Mouse (Mus musculus): ENCODE results near the gene Fau. TPM values are rescaled to one million over a fixed set of nuclear protein-coding genes. Genes with fewer than 3 reads are reported as not detected.
A peak's percentile ranks its signal among the peaks of the same experiment; 100 is the strongest.
"Not testable (repeated sequence)": the region's sequence is repeated elsewhere in the genome, so short reads cannot be mapped to it uniquely, and the experiment has no call there.

The Fau gene
- polyA plus RNA-seq, 1 experiment from 2014 or later, result 809 TPM

DNA sequence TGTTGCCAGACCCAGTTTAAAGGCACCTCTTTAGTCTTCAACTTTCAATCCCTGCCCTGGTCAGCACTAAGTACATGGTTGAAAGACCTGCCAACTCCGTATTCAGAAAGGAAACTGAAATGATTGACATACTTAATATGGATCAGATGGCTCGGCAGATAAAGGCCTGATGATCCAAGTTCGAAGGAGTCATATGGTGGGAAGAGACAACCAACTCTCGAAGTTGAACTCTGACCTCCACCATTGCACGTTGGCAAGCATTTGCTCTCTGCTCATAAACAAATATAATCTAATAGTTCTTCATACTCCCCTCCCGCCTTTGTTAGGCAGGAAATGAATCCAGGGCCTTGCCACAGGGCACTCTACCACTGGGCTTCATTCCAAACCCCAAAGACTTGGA, 28.7 kb upstream of the Fau start:
- no peak overlapping the region for H3K4me3 ChIP-seq (replicated peaks)
- H3K36me3 ChIP-seq, result no peaks in the 10 kb centered on the region
- WGBS, result 56% methylated on average over 6 of the region's 6 CpGs
- H3K4me1 ChIP-seq, result no peaks in the 10 kb centered on the region
- H3K27me3 ChIP-seq, result no peaks in the 10 kb centered on the region
- H3K4me2 ChIP-seq (replicated peaks), result no peak overlapping the region
- H3K27ac ChIP-seq (replicated peaks), result no peak overlapping the region
- no peaks in the 10 kb centered on the region for H3K9me3 ChIP-seq (replicated peaks)
- H3K9ac ChIP-seq, result no peak overlapping the region
- no peak for ATAC-seq (ENCODE audit: insufficient number of reproducible peaks, low FRiP score, low TSS enrichment, low read depth)

DNA sequence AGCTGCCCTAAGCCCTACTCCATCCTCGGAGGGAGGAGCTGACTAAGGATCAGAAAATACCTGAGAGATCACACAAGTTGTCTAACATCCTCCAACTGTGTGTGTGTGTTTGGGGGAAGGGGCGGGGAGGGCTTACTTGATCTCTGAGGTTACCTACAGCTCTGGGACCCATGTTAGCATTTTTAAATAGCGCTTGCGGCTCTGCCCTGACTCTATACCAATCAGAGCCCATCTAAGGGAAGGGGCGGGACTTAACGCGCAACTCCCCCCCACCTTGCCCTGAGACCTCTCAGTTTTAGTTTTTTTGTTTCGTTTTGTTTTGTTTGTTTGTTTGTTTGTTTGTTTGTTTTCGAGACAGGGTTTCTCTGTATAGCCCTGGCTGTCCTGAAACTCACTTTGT, 28.2 kb upstream of the Fau start:
- H3K4me1 ChIP-seq, result no peaks in the 10 kb centered on the region
- no peaks in the 10 kb centered on the region for H3K36me3 ChIP-seq
- H3K27ac ChIP-seq (replicated peaks), result no peak overlapping the region
- H3K9ac ChIP-seq, result no peak overlapping the region
- H3K9me3 ChIP-seq (replicated peaks), result no peaks in the 10 kb centered on the region
- no peak overlapping the region for H3K4me3 ChIP-seq (replicated peaks)
- no peak for ATAC-seq (ENCODE audit: insufficient number of reproducible peaks, low FRiP score, low TSS enrichment, low read depth)
- no peak overlapping the region for H3K4me2 ChIP-seq (replicated peaks)
- H3K27me3 ChIP-seq, result no peaks in the 10 kb centered on the region
- WGBS, result 77% methylated on average over 9 of the region's 9 CpGs

DNA sequence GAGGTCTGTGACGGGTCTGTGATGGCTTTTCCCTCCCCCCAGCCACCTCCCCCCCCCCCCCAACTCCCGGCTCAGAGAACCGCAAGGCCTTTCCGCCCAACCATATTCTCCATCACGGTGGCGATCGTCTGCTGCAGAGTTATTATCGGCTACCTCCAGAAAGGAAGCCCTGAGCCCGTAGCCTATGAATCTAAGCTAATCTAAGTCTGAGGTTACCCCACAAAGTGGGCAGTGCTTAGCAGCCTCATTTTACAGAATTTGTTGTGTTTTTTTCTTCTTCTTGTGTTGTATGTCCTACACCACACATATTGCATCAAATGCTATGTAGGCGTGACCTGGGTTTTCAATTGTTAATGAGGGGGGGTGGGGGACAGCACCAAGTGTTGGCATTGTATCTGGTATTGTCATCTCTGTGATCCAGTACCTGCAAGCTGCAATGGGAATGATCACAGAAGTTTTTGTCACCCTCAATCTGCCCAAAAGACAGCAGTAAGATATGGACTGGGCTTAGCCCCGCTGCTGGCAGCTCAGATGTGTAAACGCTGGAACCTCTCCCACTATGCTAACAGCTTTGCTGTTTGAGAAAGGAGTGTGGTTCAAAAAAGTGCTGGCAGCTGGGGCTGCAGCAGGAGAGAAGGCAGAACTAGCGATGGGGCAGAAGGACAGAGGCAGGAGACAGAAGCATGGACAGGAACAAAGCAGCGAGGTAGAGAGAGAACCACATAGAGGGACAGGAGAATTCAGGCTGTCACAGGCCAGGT, 26.9 kb upstream of the Fau start:
- Histone ChIP-seq H3K36me3 (no peaks in the 10 kb centered on the region), H3K4me3 (replicated peaks) (no peak overlapping the region), H3K27ac (replicated peaks) (no peak overlapping the region), H3K4me1 (no peaks in the 10 kb centered on the region), H3K9ac (no peak overlapping the region), H3K4me2 (replicated peaks) (no peak overlapping the region), H3K27me3 (no peaks in the 10 kb centered on the region), H3K9me3 (replicated peaks) (no peaks in the 10 kb centered on the region)
- WGBS, result 76% methylated on average over 14 of the region's 14 CpGs
- ATAC-seq (ENCODE audit: insufficient number of reproducible peaks, low FRiP score, low TSS enrichment, low read depth), result no peak

DNA sequence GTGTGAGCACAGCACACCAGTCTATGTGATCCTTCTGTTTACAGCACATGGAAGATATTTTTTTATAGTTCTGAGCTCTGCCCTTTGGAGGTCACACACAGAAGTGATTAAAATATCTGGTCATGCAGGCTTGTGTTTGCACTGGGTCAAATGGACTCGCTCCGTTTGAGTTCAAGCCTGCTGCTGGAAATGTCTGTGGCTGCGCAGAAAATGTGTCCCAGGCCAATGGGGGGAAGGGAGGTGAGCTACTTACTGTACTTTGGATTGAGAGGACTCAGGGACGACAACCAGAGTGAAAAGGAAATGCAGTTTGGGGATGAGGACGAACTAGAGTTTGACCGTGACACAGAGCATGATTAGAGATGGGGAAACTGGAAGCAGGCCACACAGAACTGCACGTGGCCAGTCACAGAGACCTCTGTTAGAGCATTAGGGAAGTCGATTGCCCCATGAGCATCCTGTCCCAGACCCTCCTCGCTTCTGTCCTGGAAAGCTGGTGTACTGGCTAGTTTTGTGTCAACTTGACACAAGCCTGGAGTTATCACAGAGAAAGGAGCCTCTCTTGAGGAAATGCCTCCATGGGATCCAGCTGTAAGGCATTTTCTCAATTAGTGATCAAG, 21.6 kb upstream of the Fau start:
- Histone ChIP-seq H3K4me3 (replicated peaks) (no peak overlapping the region), H3K9me3 (replicated peaks) (no peaks in the 10 kb centered on the region), H3K27me3 (no peaks in the 10 kb centered on the region), H3K27ac (replicated peaks) (no peak overlapping the region), H3K4me2 (replicated peaks) (no peak overlapping the region), H3K4me1 (no peaks in the 10 kb centered on the region), H3K9ac (no peak overlapping the region), H3K36me3 (no peaks in the 10 kb centered on the region)
- ATAC-seq (ENCODE audit: insufficient number of reproducible peaks, low FRiP score, low TSS enrichment, low read depth), result no peak
- WGBS, result 55% methylated on average over 9 of the region's 9 CpGs

DNA sequence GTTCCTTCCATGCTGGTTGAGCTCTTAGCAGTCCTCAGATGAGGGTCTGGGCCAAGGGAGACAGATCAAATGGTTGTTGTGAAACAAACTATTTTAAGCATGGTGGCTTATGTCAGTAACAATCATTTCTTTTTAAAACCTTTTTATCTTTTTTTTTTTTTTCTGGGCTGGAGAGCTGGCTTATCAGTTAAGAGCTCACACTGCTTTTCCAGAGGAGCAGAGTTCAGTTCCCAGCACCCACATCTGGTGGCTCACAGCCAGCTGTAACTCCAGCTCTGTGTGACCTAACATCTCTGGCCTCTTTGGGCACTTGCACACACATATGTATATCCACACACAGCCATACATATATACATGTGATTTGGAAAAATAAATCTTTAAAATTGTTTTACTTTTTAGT, 19.9 kb upstream of the Fau start:
- no peaks in the 10 kb centered on the region for H3K27me3 ChIP-seq
- H3K4me1 ChIP-seq, result no peaks in the 10 kb centered on the region
- H3K4me3 ChIP-seq (replicated peaks), result no peak overlapping the region
- no peak for ATAC-seq (ENCODE audit: insufficient number of reproducible peaks, low FRiP score, low TSS enrichment, low read depth)
- H3K4me2 ChIP-seq (replicated peaks), result no peak overlapping the region
- H3K27ac ChIP-seq (replicated peaks), result no peak overlapping the region
- H3K9me3 ChIP-seq (replicated peaks), result no peaks in the 10 kb centered on the region
- no peak overlapping the region for H3K9ac ChIP-seq
- H3K36me3 ChIP-seq, result no peaks in the 10 kb centered on the region

DNA sequence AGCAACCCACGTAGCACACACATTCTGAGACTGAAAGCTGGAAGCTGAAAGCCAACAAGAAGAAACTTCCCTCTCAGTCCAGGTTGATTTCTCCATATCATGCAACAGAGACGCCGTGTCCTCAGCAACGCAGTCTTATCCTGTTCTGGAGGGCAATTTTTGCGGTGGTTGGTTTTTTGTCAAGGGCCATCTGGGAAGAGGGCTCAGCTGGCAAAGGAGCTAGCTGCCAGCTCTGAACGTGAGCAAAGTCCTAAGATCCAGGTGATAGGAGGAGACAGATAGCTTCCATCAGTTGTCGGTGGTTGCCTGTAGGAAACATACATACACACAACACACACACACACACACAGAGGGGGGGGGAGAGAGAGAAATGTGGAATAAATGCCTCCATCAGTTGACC, 19.3 kb upstream of the Fau start:
- Histone ChIP-seq H3K27me3 (no peaks in the 10 kb centered on the region), H3K9me3 (replicated peaks) (no peaks in the 10 kb centered on the region), H3K27ac (replicated peaks) (no peak overlapping the region), H3K36me3 (no peaks in the 10 kb centered on the region), H3K4me3 (replicated peaks) (no peak overlapping the region), H3K9ac (no peak overlapping the region), H3K4me2 (replicated peaks) (no peak overlapping the region), H3K4me1 (no peaks in the 10 kb centered on the region)
- ATAC-seq (ENCODE audit: insufficient number of reproducible peaks, low FRiP score, low TSS enrichment, low read depth), result no peak
- WGBS, result 77% methylated on average over 7 of the region's 7 CpGs

DNA sequence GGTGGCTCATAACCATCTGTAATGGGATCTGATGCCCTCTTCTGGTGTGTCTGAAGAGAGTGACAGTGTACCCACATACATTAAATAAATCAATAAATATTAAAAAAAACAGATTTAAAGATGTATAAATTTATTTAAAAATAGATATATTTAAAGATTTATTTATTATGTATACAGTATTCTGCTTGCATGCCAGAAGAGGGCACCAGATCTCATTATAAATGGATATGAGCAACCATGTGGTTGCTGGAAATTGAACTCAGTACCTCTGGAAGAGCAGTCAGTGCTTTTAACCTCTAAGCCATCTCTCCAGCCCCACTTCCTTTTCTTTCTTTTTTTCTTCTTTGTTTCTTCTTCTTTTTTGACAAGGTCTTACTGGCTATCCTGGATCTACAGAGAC, 17.6 kb upstream of the Fau start:
- Histone ChIP-seq H3K4me3 (replicated peaks) (no peak overlapping the region), H3K27me3 (no peaks in the 10 kb centered on the region), H3K9me3 (replicated peaks) (no peaks in the 10 kb centered on the region), H3K36me3 (no peaks in the 10 kb centered on the region), H3K27ac (replicated peaks) (no peak overlapping the region), H3K9ac (no peak overlapping the region), H3K4me2 (replicated peaks) (no peak overlapping the region), H3K4me1 (peaks cover 1% of the 10 kb centered on the region)
- ATAC-seq (ENCODE audit: insufficient number of reproducible peaks, low FRiP score, low TSS enrichment, low read depth), result no peak

DNA sequence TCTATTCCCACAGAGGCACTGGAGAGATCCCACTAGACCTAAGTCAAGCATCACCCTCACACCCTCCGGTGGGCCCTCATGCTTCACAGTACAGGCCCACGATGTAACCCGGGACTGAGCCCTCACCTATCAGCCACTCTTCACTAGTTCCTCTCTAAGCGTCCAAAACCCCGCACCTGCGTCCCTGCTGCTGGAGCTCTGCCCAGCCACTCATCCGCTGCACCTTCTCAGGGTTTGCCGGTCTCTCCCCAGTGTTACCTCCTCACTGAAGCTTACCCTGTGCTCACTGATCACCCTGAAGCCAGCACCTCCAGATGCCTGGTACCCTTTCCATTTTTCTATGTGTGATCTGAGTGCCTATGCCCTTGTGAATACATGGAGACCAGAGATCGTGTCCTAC, 15.4 kb upstream of the Fau start:
- H3K4me1 ChIP-seq, result peaks cover 8% of the 10 kb centered on the region
- H3K27ac ChIP-seq (replicated peaks), result no peak overlapping the region
- no peak overlapping the region for H3K4me2 ChIP-seq (replicated peaks)
- 82% methylated on average over 9 of the region's 9 CpGs for WGBS
- no peaks in the 10 kb centered on the region for H3K9me3 ChIP-seq (replicated peaks)
- no peaks in the 10 kb centered on the region for H3K27me3 ChIP-seq
- no peaks in the 10 kb centered on the region for H3K36me3 ChIP-seq
- ATAC-seq (ENCODE audit: insufficient number of reproducible peaks, low FRiP score, low TSS enrichment, low read depth), result no peak
- H3K9ac ChIP-seq, result no peak overlapping the region
- no peak overlapping the region for H3K4me3 ChIP-seq (replicated peaks)

DNA sequence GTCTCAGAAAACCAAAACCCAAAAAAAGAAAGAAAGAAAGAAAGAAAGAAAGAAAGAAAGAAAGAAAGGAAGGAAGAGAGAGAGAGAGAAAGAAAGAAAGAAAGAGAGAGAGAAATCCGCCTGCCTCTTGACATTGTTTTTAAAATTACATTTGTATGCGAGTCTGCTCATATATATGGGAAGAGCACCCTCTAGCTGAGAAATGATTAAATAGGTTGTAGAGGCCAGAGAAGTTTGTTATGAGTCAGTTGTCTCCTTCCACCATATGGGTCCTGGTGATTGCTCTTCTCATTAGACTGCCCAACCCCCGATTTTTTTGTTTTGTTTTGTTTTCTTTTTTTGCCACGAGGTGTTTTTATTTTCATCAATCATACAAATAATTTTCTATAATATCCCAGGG, 13.5 kb upstream of the Fau start:
- not testable (repeated sequence) for H3K27ac ChIP-seq (replicated peaks); ATAC-seq (ENCODE audit: insufficient number of reproducible peaks, low FRiP score, low TSS enrichment, low read depth); H3K4me3 ChIP-seq (replicated peaks); H3K9me3 ChIP-seq (replicated peaks); H3K9ac ChIP-seq; H3K27me3 ChIP-seq; H3K4me2 ChIP-seq (replicated peaks)
- H3K4me1 ChIP-seq, result peaks cover 20% of the 10 kb centered on the region
- H3K36me3 ChIP-seq, result peaks cover 11% of the 10 kb centered on the region
- WGBS, result 51% methylated on average over 4 of the region's 4 CpGs

DNA sequence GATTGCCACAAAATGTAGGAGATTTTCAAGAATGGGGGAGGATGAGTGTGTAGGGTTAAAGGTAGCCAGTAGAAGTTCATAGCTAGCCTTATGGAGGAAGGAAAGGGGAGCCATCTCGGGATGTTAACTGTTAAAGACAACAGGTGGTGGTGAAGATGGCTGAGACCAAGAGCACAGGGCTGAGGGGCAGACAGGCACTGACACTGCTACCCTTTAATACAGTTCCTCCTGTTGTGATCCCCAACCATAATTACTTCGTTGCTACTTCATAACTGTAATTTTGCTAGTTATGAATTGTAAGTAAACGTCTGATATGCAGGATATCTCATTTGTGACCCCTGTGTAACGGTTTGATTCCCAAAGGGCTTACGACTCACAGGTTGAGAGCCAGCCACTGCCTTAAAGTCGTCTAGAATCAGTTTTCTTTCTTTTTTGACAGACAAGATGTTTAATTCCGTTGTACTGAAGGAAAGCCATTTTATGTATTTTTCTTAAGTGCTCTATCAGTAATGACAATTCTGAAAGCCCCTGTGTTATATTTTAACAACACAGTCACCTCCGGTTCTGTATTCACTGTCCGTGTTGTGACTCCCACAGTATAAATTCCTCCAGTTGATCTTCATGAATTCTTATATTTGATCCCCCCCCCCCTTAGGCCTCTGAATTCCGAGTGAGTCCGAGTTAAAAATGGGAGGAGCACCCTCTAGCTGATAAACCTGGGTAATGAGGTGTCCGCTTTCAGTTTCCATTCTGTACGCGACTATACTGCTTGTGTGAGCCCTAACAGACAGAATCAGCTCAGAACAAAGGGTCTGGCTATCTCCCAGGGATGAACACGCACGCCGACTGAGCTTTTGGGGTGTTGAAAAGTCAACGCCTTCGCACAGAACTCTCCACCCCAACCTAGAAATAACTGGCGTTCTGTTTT, 12.0 kb upstream of the Fau start:
- H3K36me3 ChIP-seq, result peaks cover 26% of the 10 kb centered on the region
- peak overlapping the region; percentile 100 for H3K27ac ChIP-seq (replicated peaks)
- H3K4me1 ChIP-seq, result peaks cover 20% of the 10 kb centered on the region
- peak; percentile 13 for ATAC-seq (ENCODE audit: insufficient number of reproducible peaks, low FRiP score, low TSS enrichment, low read depth)
- peak overlapping the region; percentile 86 for H3K9ac ChIP-seq
- WGBS, result 16% methylated on average over 20 of the region's 20 CpGs
- H3K4me3 ChIP-seq (replicated peaks), result peak overlapping the region; percentile 96
- peak overlapping the region; percentile 84 for H3K4me2 ChIP-seq (replicated peaks)
- H3K27me3 ChIP-seq, result no peaks in the 10 kb centered on the region
- H3K9me3 ChIP-seq (replicated peaks), result no peaks in the 10 kb centered on the region

DNA sequence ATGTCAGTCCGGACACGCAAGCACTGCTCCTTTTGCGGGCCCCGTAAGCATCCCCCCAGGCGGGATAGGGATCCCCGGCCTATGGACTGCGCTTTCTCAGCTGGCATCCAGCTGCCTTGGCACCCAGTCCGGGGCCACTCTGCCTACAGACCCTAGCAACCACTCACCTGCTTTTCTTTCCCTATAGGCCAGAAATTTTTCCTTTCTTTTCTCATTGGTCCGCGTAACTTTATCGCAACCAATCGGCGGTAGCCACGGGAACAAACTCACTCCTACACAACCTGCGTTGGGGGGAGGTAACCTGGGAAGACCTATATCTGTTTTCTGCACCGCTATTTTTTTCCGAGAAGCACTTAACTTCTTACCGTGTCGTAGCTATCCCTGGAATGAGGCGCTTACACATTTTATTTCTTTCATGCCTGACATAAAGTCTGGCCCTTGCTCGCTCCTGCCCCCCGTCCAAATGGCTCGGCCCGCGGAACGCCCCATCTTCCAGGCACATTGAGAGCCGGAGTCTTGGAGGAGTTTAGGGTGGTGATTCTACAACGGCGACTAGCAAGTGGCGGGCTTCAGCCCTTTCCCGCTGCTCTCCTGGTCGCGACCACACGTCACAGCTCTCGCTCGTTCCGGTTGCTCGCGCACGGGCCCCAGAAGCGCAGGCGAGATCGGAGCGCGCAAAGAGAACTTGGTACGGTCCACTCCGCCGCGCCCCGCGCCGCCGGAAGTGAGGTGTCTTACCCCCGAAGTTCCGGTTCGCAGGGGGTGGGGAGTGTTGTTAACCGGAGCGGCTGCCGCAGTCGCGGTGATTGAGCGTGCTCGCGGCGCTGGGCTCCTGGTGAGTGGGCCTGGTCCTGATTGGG, 11.1 kb upstream of the Fau start, which contains the start of gene Syvn1:
Syvn1 (plus strand) TSS at position 283 of the 860 bp plus-strand sequence.
- peaks cover 20% of the 10 kb centered on the region for H3K4me1 ChIP-seq
- no peaks in the 10 kb centered on the region for H3K27me3 ChIP-seq
- peak within 1 kb of the TSS; percentile 100 for H3K27ac ChIP-seq (replicated peaks)
- WGBS, result under 1% methylated on average over 65 of the region's 65 CpGs
- peak within 1 kb of the TSS; percentile 96 for H3K4me3 ChIP-seq (replicated peaks)
- H3K9ac ChIP-seq, result peak within 1 kb of the TSS; percentile 86
- H3K36me3 ChIP-seq, result peaks cover 35% of the 10 kb centered on the region
- H3K4me2 ChIP-seq (replicated peaks), result peak within 1 kb of the TSS; percentile 84
- no peaks in the 10 kb centered on the region for H3K9me3 ChIP-seq (replicated peaks)
- peak; percentile 88 for ATAC-seq (ENCODE audit: insufficient number of reproducible peaks, low FRiP score, low TSS enrichment, low read depth)

Measured in embryonic facial prominence, embryonic 15.5 days (tissue).